Mouse (Mus musculus): Measurements from ENCODE around the gene Pcbp2.

DNA sequence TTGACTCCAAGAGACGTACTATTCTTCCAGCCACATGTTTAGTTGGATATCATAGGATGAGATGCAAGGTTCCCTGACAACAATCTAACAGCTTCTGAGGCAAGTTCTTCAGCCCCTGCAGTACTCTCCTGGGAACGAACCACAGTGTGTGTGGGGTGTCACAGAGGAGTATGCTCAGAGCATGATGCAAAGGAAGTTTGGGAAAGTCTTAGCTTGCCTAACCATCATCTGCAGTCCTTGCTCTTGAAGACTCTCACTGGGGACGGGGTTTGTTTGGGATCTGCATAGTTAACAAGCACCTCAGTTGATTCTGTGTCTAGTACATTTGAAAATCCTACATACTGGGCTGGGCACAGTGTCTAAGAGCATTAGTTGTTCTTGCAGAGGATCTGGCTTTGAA lies 38.0 kb downstream of the Pcbp2 start:
- TF ChIP-seq CTCF (IDR thresholded peaks at IDR 0.05; ENCODE audit: control insufficient read depth, insufficient read depth, low read length) (no peak), POLR2A (IDR thresholded peaks at IDR 0.05; ENCODE audit: borderline replicate concordance, control insufficient read depth, low read depth, low read length) (no peak)
